Mouse (Mus musculus) urinary bladder, postnatal 14 days (tissue): Measurements from ENCODE around the gene Gpr4.

ENCODE experiments used
- DNase-seq: peaks from one replicate; pipeline ENCODE4 v3.0.0; 2021; ENCODE audit warnings: low spot score

Gpr4 gene

GRCm38 (mm10) chr7:19265928-19266822 lies 53.8 kb downstream of the Gpr4 start:
- DNase-seq: peak; percentile 47

DNA sequence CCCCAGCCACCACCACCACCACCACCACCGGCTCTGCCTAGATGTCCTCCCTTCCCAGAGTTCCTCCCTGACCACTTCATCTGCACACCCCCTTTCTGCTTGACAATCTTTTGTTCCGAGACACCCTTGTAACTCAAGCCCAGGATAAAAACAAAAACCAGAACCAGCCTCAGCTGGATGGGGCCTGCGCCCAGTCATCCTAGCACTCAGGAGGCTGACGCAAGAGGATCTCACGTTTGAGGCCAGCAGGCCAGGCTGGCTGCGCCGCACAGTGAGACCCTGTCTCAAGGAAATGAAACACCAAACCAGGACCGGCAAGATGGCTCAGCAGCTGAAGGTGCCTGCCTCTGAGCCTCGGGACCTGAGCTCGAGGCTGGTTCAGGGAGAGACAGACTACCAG lies 54.7 kb downstream of the Gpr4 start:
- no peak for DNase-seq

GRCm38 (mm10) chr7:19268993-19269681 lies 56.8 kb downstream of the Gpr4 start:
- no peak for DNase-seq

DNA sequence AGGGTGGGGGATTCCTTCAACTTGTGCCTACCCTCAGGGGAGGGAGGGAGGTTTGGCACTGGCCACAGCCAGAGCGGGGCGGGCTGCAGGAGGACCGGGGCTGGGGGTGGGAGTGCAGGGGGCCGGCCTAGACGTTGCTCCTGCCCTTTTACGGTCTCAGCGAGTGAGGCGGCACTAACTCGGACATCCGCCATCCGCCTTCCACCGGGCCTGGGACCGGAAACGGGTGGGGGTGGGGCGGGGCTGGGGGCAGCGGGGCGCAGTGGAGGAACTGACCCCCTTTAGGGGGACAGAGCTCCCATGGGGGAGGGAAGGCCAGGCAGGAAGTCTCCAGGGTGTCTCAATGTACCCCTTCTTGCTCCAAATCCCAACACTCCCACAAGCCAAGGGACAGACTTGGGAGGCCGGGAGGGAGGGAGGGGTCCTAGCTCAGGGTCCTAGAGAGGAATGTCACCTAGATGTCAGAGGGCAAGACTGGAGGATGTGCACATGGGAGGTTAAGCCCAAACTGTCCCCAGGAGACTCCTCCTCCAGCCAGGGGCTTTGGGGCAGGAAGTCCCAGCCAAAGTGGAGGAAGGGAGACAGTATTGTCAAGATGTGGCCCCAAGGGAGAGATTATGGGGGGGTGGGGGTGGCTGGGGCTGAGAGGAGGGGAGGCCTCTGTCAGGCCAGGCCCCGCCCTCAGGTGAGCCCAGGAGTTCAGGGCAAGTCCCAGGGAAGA lies 57.5 kb downstream of the Gpr4 start:
- peak; percentile 70 for DNase-seq

GRCm38 (mm10) chr7:19270509-19271237 lies 58.3 kb downstream of the Gpr4 start:
- no peak for DNase-seq

GRCm38 (mm10) chr7:19271238-19272172 lies 59.2 kb downstream of the Gpr4 start, which contains the start of gene Vasp:
Gene Vasp, minus strand, starts transcription at chr7:19271817.
- DNase-seq: peak; percentile 89

DNA sequence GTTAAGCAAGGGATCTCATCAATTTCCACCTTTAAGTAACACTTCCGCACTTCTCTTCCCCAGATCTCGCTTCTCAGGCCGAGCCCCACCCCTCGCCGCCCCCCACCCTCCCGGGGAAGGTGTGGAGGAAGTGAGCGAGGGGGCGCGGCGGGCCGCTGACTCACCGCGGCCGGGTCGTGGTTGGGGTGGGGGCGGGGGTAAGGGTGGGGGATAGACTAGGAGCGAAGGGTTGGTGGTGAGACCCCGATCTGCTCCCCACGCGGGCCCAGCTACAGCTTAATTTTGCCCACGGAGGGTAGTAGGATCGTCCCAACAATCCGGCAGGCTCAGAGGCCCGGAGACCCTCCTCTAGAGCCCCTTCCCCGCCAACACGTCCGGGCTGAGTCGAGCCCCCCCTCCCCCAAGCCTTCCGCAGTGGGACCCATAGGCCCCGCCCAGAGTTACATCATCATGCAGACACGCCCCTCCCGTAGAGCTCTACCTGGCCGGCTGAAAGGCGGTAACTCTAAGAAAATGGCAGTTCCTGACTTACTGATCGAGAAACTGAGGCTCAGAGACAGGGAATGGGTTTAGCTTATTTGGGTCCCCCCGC lies 59.9 kb downstream of the Gpr4 start:
- peak; percentile 88 for DNase-seq
